Mouse (Mus musculus) adrenal gland, adult (tissue): ENCODE measurements around the gene Slit3.

Experiments
- DNase-seq, 2 experiments: peaks; one replicate each; pipeline ENCODE4 v3.0.0; 2022 to 2023; ENCODE audit warnings: low spot score in 1 of 2; ENCODE audit not compliant: inconsistent age in 2 of 2

The Slit3 gene

DNA sequence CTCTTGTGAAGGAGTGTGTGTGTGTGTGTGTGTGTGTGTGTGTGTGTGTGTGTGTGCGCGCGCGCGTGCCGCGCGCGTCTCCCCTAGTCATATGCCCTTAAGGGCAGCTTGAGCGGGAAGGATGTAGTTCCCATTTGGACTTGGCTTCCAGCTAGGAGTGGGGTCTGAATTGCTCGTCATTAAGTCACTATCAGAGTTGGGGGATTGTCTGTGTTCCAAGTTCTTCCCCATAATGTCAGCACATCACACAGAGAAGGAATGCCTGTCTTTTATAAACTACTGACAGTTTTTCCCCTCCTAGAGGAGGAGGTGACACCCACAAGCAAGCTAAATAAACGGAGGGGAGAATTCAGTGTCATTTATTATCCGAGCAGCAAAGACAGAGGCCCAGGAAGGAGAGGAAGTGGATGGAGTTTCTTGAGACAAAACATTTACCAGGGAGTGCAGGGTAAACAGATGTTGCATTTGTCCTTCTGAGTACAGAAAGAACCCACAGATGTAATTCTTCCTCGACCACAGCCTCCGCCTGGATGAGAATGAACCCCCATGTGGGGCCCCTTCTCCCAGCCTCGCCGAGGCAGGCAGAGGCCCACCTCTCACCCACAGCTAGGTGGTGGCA is 3.6 kb downstream of the Slit3 start:
- DNase-seq = no peak

GRCm38 (mm10) chr11:35125108-35125490 is 4.1 kb downstream of the Slit3 start:
- peak in 1 of 2 experiments; percentile 47 for DNase-seq

GRCm38 (mm10) chr11:35131740-35132139 is 10.7 kb downstream of the Slit3 start:
- DNase-seq = no peak

GRCm38 (mm10) chr11:35136625-35137024 is 15.6 kb downstream of the Slit3 start:
- DNase-seq = no peak

GRCm38 (mm10) chr11:35140092-35140491 is 19.1 kb downstream of the Slit3 start:
- DNase-seq = no peak

DNA sequence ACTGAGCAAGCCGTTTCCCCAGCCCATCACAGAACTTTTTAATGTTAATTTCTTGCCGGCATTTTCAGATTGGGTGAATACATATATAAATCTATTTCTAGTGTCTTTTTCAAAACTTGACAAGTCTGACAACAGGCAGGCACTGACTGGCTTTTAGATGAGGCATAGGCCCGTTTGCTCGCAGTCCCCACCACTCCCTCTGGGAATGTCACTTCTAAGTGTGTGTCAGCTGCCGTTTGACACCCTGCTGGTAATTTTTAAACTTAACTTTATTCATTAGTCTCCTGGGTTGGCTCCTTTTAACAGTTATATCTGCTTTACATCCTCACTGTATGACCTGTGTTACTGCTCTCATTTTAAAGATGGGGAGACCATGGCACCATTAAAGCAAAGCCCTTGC is 21.2 kb downstream of the Slit3 start:
- DNase-seq = no peak

- DNase-seq = no peak
Measured at GRCm38 (mm10) chr11:35142698-35143360, 21.8 kb downstream of the Slit3 start.

- DNase-seq = no peak
Measured at GRCm38 (mm10) chr11:35147818-35148445, 26.9 kb downstream of the Slit3 start.

DNA sequence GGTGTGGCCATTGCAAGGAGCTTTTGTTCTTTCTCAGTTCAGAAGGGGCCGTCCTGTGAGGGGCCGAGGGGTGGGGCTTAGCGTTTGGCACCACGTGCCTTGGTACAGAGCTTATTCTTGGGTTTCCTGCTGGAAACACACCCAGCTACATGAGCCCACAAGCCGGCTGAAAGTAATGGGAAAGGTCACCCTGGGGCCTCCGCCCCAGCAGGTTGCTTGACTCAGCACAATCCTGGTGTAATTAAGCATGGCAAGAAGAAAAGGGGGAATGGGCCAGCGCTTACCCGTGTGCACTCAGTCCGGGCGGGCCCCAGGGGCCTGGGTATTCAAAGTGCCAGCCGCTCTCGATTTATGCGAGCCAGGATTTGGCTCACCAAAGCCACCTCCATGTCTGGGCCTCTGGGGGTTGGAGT is 30.5 kb downstream of the Slit3 start:
- DNase-seq = no peak

DNA sequence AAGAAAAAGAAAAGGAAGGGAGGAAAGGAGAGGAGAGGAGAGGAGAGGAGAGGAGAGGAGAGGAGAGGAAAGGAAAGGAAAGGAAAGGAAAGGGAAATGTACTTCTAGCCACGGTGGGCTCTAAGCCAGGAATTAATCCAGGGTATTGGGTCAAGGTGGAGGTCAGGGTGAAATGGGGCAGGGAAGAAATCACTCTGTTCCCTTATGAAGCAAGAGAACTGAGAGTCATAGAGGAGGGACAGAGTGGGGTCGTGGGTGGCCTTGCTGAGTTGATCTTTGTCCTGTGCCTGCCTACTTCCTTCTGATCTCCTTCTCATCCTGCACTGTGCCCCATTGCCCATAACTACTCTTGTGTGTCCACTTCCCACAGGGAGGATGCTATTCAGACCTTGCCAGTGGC is 31.9 kb downstream of the Slit3 start:
- DNase-seq = peak; percentile 13 to 55

DNA sequence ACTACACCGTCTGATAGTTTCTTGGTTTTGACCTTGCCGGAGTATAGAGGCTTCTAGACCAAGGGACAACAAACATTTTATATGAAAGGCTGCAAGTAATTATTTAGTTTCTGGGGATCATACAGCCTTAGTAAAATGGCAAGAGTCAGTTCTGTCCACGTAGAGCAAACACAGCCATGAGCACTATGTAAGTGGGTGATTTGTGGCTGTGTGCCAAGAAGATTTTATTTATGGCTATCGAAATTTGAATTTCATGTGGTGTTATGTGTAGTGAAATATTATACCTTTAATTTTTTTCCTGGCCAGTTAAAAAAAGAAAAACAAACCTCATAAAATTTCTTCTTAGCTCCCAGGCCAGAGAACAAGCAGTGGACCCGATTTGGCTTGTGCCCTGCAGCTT is 33.4 kb downstream of the Slit3 start:
- DNase-seq = no peak

DNA sequence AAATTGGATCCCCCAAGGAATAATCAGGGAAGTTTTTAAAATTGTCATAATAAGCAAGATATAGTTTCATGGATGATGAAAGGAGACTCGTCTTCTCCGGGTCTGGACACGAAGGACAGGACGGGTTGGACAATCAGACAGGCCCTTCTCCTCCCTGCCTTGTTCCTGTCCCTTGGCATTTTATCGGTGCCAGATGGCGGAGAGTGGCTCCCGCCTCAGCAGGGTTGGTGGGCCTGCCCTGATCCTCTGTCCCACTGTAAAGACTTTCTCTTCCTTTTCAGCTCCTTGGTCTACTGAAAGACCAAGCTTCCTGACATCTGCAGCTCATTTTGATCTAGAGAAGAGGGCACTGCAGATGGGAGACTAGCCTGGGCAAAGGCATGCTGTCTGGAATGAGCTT is 34.3 kb downstream of the Slit3 start:
- no peak for DNase-seq

GRCm38 (mm10) chr11:35156676-35157075 is 35.7 kb downstream of the Slit3 start:
- DNase-seq = no peak

DNA sequence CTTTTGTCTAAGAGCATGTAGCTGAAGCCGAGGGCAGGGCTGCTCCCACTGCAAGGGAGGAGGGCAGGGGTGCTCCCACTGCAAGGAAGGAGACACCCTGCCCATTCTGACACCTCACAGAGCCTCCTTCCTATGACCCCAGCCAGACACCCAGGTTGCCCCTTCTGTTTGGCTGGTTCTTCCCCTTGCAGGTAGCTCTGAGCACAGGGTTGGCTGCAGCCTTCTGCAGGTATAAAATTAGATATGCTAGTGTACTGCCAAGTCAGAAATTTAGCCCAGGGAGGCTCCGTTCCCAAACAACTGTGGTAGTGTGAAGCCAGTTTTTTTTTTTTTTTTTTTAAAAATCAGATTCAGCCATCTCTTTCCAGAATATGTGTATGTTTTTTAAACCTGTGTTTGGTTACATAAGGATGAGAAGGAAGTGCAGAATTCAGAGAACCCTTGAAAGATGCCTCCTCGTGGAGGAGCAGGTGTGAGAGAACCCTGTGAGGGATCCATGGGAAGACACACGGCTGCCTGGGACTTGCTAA is 39.7 kb downstream of the Slit3 start:
- DNase-seq = no peak

GRCm38 (mm10) chr11:35163396-35163795 is 42.4 kb downstream of the Slit3 start:
- DNase-seq = no peak

GRCm38 (mm10) chr11:35167176-35167575 is 46.2 kb downstream of the Slit3 start:
- DNase-seq = no peak

DNA sequence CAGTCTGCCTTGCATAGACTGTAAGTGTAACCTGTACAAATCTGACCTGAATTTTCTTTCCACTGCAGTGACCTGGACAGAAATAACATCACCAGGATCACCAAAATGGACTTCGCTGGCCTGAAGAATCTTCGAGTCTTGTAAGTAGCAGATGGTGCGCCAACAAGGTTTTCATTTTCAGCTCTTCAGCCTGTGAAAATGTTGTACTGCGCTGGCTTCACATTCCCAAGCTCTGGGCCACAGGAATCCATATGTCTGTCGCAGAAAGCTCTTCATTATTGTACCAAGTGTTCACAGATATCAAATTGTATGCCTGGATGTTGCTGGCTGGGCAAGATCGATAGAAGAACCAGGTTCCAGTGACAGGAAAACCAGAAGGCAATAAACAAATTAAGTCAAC is 50.5 kb downstream of the Slit3 start:
- DNase-seq = no peak

DNA sequence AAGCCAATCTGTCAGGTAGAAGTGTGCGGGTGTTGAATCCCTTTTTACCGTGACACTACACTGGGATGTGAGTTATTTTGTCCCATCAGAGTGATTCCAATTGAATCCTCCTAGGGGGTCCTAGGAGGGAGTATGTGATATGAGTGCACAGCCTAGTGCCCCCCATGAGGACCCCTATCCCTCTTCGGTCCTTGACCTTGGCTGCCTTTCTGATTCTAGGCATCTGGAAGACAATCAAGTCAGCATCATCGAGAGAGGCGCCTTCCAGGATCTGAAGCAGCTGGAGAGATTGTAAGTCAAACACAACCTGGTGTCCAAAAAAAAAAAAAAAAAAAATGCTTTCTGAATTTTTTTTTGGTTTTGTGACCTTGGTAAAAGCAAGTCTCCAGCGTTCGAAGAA is 56.5 kb downstream of the Slit3 start:
- DNase-seq = no peak

DNA sequence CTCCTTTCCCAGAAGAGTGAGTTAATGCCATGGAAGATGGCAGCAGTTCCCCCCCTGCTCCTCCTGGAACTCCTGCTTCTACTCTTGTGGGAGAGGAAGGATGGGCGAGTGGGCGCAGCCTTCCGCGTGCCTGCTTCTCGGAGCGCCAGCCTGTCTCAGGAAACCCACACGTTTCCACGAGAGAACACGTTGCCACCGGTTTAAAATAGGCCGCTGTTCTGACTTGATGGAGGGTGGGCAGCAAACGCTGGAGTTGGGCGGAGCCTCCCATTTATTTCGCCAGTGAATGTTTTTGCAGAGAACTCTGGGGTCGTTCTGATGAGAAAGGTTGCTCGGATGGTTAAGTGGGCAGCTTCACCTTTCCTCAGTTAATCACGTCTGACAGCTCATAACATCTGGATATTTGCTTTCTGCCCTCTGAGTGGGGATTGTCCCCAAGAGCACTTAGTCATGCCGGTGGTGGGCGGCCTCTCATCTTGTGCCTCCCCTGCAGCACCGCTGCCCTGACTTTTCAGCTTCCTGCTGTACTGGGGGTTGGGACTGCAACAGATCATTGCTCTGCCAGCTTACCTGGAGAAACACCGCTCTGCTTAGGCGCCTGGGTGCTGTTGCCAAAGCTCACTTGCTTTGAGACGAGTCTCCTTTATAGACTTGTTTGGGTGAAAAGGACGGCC is 57.3 kb downstream of the Slit3 start:
- DNase-seq = peak; percentile 38 to 77

DNA sequence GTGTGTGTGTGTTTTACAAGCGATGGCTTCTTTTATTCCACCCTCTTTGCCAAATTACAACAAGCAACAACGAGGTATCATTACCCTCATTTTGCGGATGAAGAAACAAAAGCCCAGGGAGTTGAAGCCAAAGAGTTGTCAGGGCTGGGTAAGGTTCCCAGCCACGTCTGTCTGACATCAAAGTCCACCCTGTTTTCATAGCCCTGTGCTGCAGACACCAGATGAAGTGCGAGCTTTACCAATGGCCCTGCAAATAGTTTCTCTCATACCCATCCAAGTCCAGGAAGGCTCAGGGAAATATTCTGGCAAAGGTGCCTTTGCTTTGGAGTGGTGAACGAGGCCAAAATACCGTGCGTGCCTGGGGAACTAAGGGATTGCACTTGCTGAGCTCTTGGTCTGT is 58.3 kb downstream of the Slit3 start:
- DNase-seq = no peak

DNA sequence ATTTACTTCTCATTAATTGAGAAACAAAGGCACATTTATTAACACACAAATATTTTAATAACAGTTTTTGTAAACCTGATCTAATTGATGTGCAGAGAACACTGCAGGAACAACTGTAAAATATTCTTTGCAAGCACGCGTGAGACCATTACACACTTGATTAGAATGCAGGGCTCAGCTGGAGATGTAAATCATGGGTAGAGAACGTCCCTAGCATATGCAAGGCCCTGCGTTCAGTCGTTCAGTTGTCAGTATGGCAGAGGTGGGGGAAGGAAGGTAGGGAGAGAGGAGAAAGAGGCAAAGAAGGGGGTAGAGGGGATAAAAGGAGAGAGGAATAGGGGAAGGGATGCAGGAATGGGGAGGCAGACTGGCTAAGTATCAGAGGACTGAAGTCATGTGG is 61.9 kb downstream of the Slit3 start:
- DNase-seq = no peak

DNA sequence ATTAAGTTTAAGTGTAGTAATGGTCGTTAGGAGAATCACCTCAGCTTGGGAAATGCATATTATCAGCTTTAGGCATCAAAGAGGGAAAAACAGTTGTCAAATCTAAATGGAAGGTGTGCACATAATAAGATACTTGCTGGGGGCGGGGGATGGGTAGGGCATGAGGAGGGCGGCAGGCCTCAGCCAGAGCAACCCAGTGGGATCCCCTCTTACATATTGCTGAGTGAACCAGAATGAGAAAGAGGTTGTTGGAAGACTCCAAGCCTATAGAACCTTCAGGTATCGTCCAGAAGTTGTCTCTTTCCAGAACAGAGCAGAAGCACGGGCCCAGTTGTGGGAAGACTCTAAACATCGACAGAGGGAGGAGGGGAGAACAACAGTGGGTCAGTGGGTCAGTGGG is 73.8 kb downstream of the Slit3 start:
- DNase-seq = no peak
